Mouse (Mus musculus) hindbrain, embryonic 14.5 days (tissue): ENCODE measurements around the gene Lrch3. TPM values are rescaled to one million over a fixed set of nuclear protein-coding genes. Genes with fewer than 3 reads are reported as not detected.

Experiments
- ATAC-seq: fragments of 200-750 bp; cut with Nextera tagmentation; 2 replicates; pipeline ENCODE4 v1.8.0; 2017; ENCODE audit warnings: moderate number of reproducible peaks, mild to moderate bottlenecking, moderate TSS enrichment, moderate library complexity; ENCODE audit not compliant: low FRiP score
- DNase-seq: peaks from one replicate; pipeline ENCODE4 v3.0.0-alpha.2; 2015; ENCODE audit warnings: low spot score
- H3K27ac ChIP-seq: fragments of 300-500 bp; sonication (generic); 2 replicates; pipeline ENCODE4 v1.5.1; 2014; ENCODE audit warnings: mild to moderate bottlenecking, moderate library complexity
- H3K27me3 ChIP-seq: fragments of 300-500 bp; sonication (generic); 2 replicates; pipeline ENCODE4 v1.6.1; 2014; ENCODE audit warnings: mild to moderate bottlenecking, low read length, mixed read lengths; ENCODE audit not compliant: control insufficient read depth, insufficient read depth
- H3K36me3 ChIP-seq: fragments of 300-500 bp; sonication (generic); replicated peaks from 2 replicates; pipeline ENCODE4 v1.6.1; 2014; ENCODE audit not compliant: control insufficient read depth, insufficient read depth
- H3K4me1 ChIP-seq: fragments of 300-500 bp; sonication (generic); replicated peaks from 2 replicates; pipeline ENCODE4 v1.6.1; 2014; ENCODE audit warnings: antibody characterized with exemption, low read length, mixed read lengths; ENCODE audit not compliant: control insufficient read depth, insufficient read depth
- H3K4me2 ChIP-seq: fragments of 300-500 bp; sonication (generic); replicated peaks from 2 replicates; pipeline ENCODE4 v1.6.1; 2014; ENCODE audit warnings: mild to moderate bottlenecking, moderate library complexity
- H3K4me3 ChIP-seq: fragments of 300-500 bp; sonication (generic); replicated peaks from 2 replicates; pipeline ENCODE4 v1.5.1; 2014; ENCODE audit warnings: mild to moderate bottlenecking, low read length
- H3K9ac ChIP-seq: fragments of 300-500 bp; sonication (generic); 2 replicates; pipeline ENCODE4 v1.6.1; 2014
- H3K9me3 ChIP-seq: fragments of 300-500 bp; sonication (generic); 2 replicates; pipeline ENCODE4 v1.6.1; 2016; ENCODE audit warnings: low read length; ENCODE audit not compliant: control insufficient read depth
- WGBS: fragments of 180-500 bp; shearing (Covaris S2); extraction: QIAGEN DNeasy Blood & Tissue Kit; methylation state at CpG from one replicate; pipeline ENCODE4 v1.1.7; 2014; 5-methylcytosine and 5-hydroxymethylcytosine counted together
- polyA plus RNA-seq: library from polyadenylated mRNA; unstranded; fragments of >200 nt; fragmentation: Nextera tagmentation; extraction: Ambion mirVana; gene quantifications from 2 replicates; pipeline ENCODE4 v1.2.1, GENCODE M21; 2014

The Lrch3 gene
- polyA plus RNA-seq, 1 experiment from 2014 or later = 53.0 TPM

- DNase-seq = no peak
- 76% methylated on average over 3 of the region's 3 CpGs for WGBS
- Histone ChIP-seq H3K4me2 (no peak overlapping the region), H3K4me1 (no peaks in the 10 kb centered on the region), H3K27ac (no peak overlapping the region), H3K4me3 (no peak overlapping the region), H3K9ac (no peak overlapping the region), H3K9me3 (no peaks in the 10 kb centered on the region), H3K27me3 (no peaks in the 10 kb centered on the region), H3K36me3 (peaks cover 7% of the 10 kb centered on the region; the same call in 1 of the 2 replicates)
- no peak for ATAC-seq
These were observed 107.5 kb downstream of the Lrch3 start for GRCm38 (mm10) chr16:33021381-33021780.

- H3K4me3 ChIP-seq = no peak overlapping the region
- H3K9me3 ChIP-seq = no peaks in the 10 kb centered on the region
- H3K4me1 ChIP-seq = no peaks in the 10 kb centered on the region
- no peaks in the 10 kb centered on the region for H3K36me3 ChIP-seq
- 3% methylated on average over 4 of the region's 4 CpGs for WGBS
- DNase-seq = peak; percentile 77
- no peaks in the 10 kb centered on the region for H3K27me3 ChIP-seq
- no peak for ATAC-seq
- no peak overlapping the region for H3K27ac ChIP-seq
- no peak overlapping the region for H3K9ac ChIP-seq
- no peak overlapping the region for H3K4me2 ChIP-seq
These were observed 109.8 kb downstream of the Lrch3 start for GRCm38 (mm10) chr16:33023750-33024149.

GRCm38 (mm10) chr16:33024456-33025104, 110.7 kb downstream of the Lrch3 start:
- Histone ChIP-seq H3K4me3 (no peak overlapping the region), H3K9me3 (no peaks in the 10 kb centered on the region), H3K4me2 (no peak overlapping the region), H3K36me3 (no peaks in the 10 kb centered on the region), H3K9ac (no peak overlapping the region), H3K27me3 (no peaks in the 10 kb centered on the region), H3K27ac (no peak overlapping the region), H3K4me1 (no peaks in the 10 kb centered on the region)
- ATAC-seq = no peak
- DNase-seq = no peak
- 69% methylated on average over 8 of the region's 8 CpGs for WGBS

GRCm38 (mm10) chr16:33026357-33026756, 112.5 kb downstream of the Lrch3 start:
- Histone ChIP-seq H3K9me3 (no peaks in the 10 kb centered on the region), H3K4me3 (no peak overlapping the region), H3K9ac (no peak overlapping the region), H3K27me3 (no peaks in the 10 kb centered on the region), H3K4me2 (no peak overlapping the region), H3K27ac (no peak overlapping the region), H3K36me3 (no peaks in the 10 kb centered on the region), H3K4me1 (no peaks in the 10 kb centered on the region)
- WGBS = 95% methylated on average over 7 of the region's 7 CpGs
- no peak for ATAC-seq
- DNase-seq = no peak

GRCm38 (mm10) chr16:33036006-33036405, 122.1 kb downstream of the Lrch3 start:
- no peaks in the 10 kb centered on the region for H3K27me3 ChIP-seq
- H3K9ac ChIP-seq = no peak overlapping the region
- H3K27ac ChIP-seq = no peak overlapping the region
- no peaks in the 10 kb centered on the region for H3K36me3 ChIP-seq
- no peak for ATAC-seq
- no peaks in the 10 kb centered on the region for H3K9me3 ChIP-seq
- 89% methylated on average over 4 of the region's 4 CpGs for WGBS
- no peak overlapping the region for H3K4me2 ChIP-seq
- no peak overlapping the region for H3K4me3 ChIP-seq
- no peaks in the 10 kb centered on the region for H3K4me1 ChIP-seq
- no peak for DNase-seq

GRCm38 (mm10) chr16:33042682-33043081, 128.8 kb downstream of the Lrch3 start:
- H3K4me2 ChIP-seq = no peak overlapping the region
- ATAC-seq (no peak), DNase-seq (no peak)
- 68% methylated on average over 1 of the region's 1 CpGs for WGBS
- H3K9me3 ChIP-seq = no peaks in the 10 kb centered on the region
- no peak overlapping the region for H3K4me3 ChIP-seq
- H3K4me1 ChIP-seq = no peaks in the 10 kb centered on the region
- no peaks in the 10 kb centered on the region for H3K27me3 ChIP-seq
- no peak overlapping the region for H3K9ac ChIP-seq
- no peak overlapping the region for H3K27ac ChIP-seq
- no peaks in the 10 kb centered on the region for H3K36me3 ChIP-seq

- no peaks in the 10 kb centered on the region for H3K4me1 ChIP-seq
- H3K9ac ChIP-seq = no peak overlapping the region
- H3K36me3 ChIP-seq = no peaks in the 10 kb centered on the region
- ATAC-seq = no peak
- no peaks in the 10 kb centered on the region for H3K9me3 ChIP-seq
- no peak overlapping the region for H3K27ac ChIP-seq
- no peak overlapping the region for H3K4me2 ChIP-seq
- 80% methylated on average over 2 of the region's 2 CpGs for WGBS
- DNase-seq = no peak
- no peak overlapping the region for H3K4me3 ChIP-seq
- H3K27me3 ChIP-seq = no peaks in the 10 kb centered on the region
These were observed 129.4 kb downstream of the Lrch3 start for GRCm38 (mm10) chr16:33043268-33043667.

- no peaks in the 10 kb centered on the region for H3K9me3 ChIP-seq
- no peak overlapping the region for H3K4me2 ChIP-seq
- H3K27ac ChIP-seq = no peak overlapping the region
- H3K27me3 ChIP-seq = no peaks in the 10 kb centered on the region
- 93% methylated on average over 1 of the region's 1 CpGs for WGBS
- H3K9ac ChIP-seq = no peak overlapping the region
- ATAC-seq = no peak
- no peaks in the 10 kb centered on the region for H3K4me1 ChIP-seq
- H3K36me3 ChIP-seq = no peaks in the 10 kb centered on the region
- no peak overlapping the region for H3K4me3 ChIP-seq
- no peak for DNase-seq
These were observed 134.1 kb downstream of the Lrch3 start for GRCm38 (mm10) chr16:33048004-33048403.

- H3K4me3 ChIP-seq = no peak overlapping the region
- 91% methylated on average over 2 of the region's 2 CpGs for WGBS
- H3K9ac ChIP-seq = no peak overlapping the region
- no peak overlapping the region for H3K4me2 ChIP-seq
- no peak overlapping the region for H3K27ac ChIP-seq
- H3K36me3 ChIP-seq = no peaks in the 10 kb centered on the region
- no peaks in the 10 kb centered on the region for H3K9me3 ChIP-seq
- H3K4me1 ChIP-seq = no peaks in the 10 kb centered on the region
- DNase-seq (no peak), ATAC-seq (no peak)
- H3K27me3 ChIP-seq = no peaks in the 10 kb centered on the region
These were observed 134.8 kb downstream of the Lrch3 start for GRCm38 (mm10) chr16:33048686-33049085.

GRCm38 (mm10) chr16:33049809-33050208, 135.9 kb downstream of the Lrch3 start:
- H3K27me3 ChIP-seq = no peaks in the 10 kb centered on the region
- no peak overlapping the region for H3K4me2 ChIP-seq
- no peaks in the 10 kb centered on the region for H3K36me3 ChIP-seq
- H3K27ac ChIP-seq = no peak overlapping the region
- H3K9ac ChIP-seq = no peak overlapping the region
- no peak overlapping the region for H3K4me3 ChIP-seq
- WGBS = 95% methylated on average over 16 of the region's 16 CpGs
- no peak for DNase-seq
- no peaks in the 10 kb centered on the region for H3K4me1 ChIP-seq
- ATAC-seq = no peak
- H3K9me3 ChIP-seq = no peaks in the 10 kb centered on the region
